Mouse (Mus musculus) cerebellum, adult 8-10 months (tissue): ENCODE measurements around the gene Olfr473.
"Not testable (repeated sequence)": the region's sequence is repeated elsewhere in the genome, so short reads cannot be mapped to it uniquely, and the experiment has no call there.

Experiments
- DNase-seq: peaks from one replicate; pipeline ENCODE4 v3.0.0; 2022

The Olfr473 gene

GRCm38 (mm10) chr7:107930146-107930545 is at the start of gene Olfr473:
Gene Olfr473, plus strand, starts transcription at chr7:107930446.
- no peak for DNase-seq

- no peak for DNase-seq
Measured at GRCm38 (mm10) chr7:107897602-107898001, 32.6 kb upstream of the Olfr473 start, which contains the start of gene Olfr472. Gene Olfr472, plus strand, starts transcription at chr7:107897902.

GRCm38 (mm10) chr7:107952539-107952938 is 22.3 kb downstream of the Olfr473 start:
- DNase-seq = not testable (repeated sequence)

GRCm38 (mm10) chr7:107954343-107954742 is 24.1 kb downstream of the Olfr473 start, which contains the start of gene Olfr474:
Gene Olfr474, plus strand, starts transcription at chr7:107954643.
- DNase-seq = no peak

GRCm38 (mm10) chr7:107964503-107964902 is 34.3 kb downstream of the Olfr473 start, which contains the start of gene Olfr476:
Gene Olfr476, plus strand, starts transcription at chr7:107964803.
- no peak for DNase-seq
